Mouse (Mus musculus): ENCODE measurements around the gene Fam169b.

- no peak for TF ChIP-seq CTCF (IDR thresholded peaks at IDR 0.05)
- TF ChIP-seq EP300 (IDR thresholded peaks at IDR 0.05; ENCODE audit: insufficient read depth, low read depth, low read length): no peak
Observed at GRCm38 (mm10) chr7:68312395-68312794, 38.8 kb downstream of the Fam169b start.

Measured in heart, adult 2 months (tissue).